Mouse (Mus musculus) NIH3T3 (cell line): ENCODE results near the gene Cd209b.

Source experiments
- DNase-seq: peaks from one replicate; pipeline ENCODE4 v3.0.0-alpha.2; 2012; ENCODE audit warnings: low read depth

Cd209b gene

DNA sequence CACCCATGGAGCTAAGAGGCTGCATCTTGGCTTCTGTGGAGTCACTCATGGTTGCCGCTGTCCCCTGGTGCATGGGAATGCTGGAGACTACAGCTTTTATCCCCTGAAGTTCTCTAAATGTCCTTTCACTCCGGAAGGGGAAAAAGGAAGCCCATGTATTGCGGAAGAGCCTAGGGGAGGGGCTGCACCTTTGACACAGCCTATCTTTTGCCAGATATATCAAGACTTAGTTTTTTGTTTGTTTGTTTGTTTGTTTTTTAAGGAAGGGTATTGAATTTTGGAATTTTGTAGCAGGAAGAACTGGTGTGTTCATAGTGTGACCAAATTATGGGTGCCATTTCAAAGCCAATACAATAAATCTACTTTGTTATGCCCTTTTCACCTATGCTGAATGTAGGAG lies at the start of gene Cd209b:
TSS of gene Cd209b (minus strand) at position 101 of the 400 bp plus-strand sequence.
- DNase-seq: no peak

DNA sequence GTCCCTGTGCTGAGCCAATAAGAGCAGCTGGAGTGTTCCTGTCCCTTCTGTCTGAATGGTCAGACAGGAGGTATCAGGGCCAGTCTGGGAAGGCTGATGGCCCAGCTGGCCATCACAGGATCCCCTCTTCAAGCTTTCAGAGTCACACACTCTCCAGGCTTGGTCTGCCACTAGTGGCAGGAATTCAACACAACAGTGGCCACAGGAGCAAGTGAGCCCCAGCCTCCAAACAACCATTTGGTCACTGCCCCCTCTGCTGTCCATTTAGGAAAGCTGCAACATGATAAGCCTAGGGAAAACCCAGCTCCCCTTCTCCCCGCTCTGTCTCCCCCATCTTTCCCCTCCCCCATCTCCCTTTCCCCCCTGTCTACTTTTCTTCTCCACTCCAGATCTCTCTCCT lies 29.4 kb upstream of the Cd209b start:
- peak; percentile 70 for DNase-seq

GRCm38 (mm10) chr8:3954646-3955045 lies 28.0 kb upstream of the Cd209b start, which contains the start of gene Cd209c:
TSS of gene Cd209c (minus strand) at chr8:3954746.
- DNase-seq: no peak

- no peak for DNase-seq
These were observed 13.4 kb upstream of the Cd209b start for GRCm38 (mm10) chr8:3940023-3940422.

- no peak for DNase-seq
These were observed 48.2 kb downstream of the Cd209b start, which contains the start of gene Cd209d for GRCm38 (mm10) chr8:3878455-3878854. TSS of gene Cd209d (minus strand) at chr8:3878555.

DNA sequence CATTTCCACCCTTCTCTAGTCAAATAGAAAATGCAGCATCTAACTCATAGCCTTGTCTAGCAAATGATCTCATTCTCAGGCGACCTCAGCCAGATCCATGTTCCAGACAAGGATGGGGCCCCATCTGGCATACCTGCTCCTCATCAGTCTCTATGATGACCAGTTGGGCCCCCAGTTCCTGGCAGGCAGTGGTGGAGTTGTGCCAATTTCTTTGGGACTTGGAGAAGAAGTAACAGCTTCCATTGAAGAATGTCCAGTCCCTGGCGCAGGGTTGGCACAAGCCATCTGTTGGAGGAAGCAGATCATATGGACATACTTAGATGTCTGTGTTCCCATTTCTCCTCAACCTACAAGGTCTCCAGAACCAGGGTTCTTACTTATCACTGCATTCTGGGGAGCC lies 50.5 kb downstream of the Cd209b start:
- no peak for DNase-seq
